In the genomic region with DNA sequence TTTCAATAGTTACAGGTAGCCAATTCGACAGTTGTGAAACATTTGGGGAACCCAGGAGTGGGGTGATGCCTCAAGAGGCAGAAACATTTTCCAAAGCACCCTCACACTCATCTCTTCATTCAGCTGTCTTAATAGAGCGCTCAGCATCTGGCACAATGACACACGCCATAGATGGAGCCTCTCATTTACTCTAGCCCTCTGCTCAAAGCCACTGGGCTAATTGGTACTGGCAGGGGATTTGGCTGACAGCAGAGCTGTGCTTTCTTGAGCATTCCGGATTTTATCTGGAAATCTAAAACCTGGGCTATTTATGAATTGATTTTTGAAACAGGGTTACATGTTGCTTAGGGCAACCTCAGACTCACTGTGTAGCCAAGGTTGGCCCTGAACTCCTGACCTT, we compare ENCODE assay signal across 11 mouse cellular contexts.
"Had no signal": no experiment of that assay in that cellular context is flagged by ENCODE, and none has a peak within 500 bp of the region (broad histone marks: within the 10 kb centered on the region; RNA-seq: fewer than 3 reads in every experiment).

No protein-coding gene starts in this region.

- ATAC-seq: liver, embryonic 12.5 days; midbrain, embryonic 16.5 days had no signal

- DNase-seq: kidney, adult 8-10 months; kidney, postnatal 36 days; layer of hippocampus, adult 9-11 months; lung, embryonic 14.5 days; lung, postnatal 10 days; lung, postnatal 4 days; right cerebral cortex, adult 18-20 months; right cerebral cortex, postnatal 25 days; thymus, postnatal 4 days had no signal
